Mouse (Mus musculus): ENCODE data around the gene Ttf2. TPM values are rescaled to one million over a fixed set of nuclear protein-coding genes. Genes with fewer than 3 reads are reported as not detected.

The Ttf2 gene
- polyA plus RNA-seq, 1 experiment from 2014 or later = 2.7 TPM

- TF ChIP-seq CTCF (IDR thresholded peaks at IDR 0.05; ENCODE audit: low read depth) = no peak
- no peak overlapping the region for H3K9ac ChIP-seq (ENCODE audit: low read depth, low read length)
- H3K9me3 ChIP-seq (ENCODE audit: control insufficient read depth) = no peaks in the 10 kb centered on the region
- no peaks in the 10 kb centered on the region for H3K36me3 ChIP-seq (ENCODE audit: control insufficient read depth, insufficient read depth)
- WGBS = 59% methylated on average over 11 of the region's 11 CpGs
- no peak overlapping the region for H3K27ac ChIP-seq (ENCODE audit: low read depth, low read length)
- no peaks in the 10 kb centered on the region for H3K27me3 ChIP-seq (replicated peaks; ENCODE audit: control insufficient read depth, insufficient read depth, low read length)
- H3K4me1 ChIP-seq (replicated peaks; ENCODE audit: control insufficient read depth, insufficient read depth, low read length) = no peaks in the 10 kb centered on the region
- ATAC-seq = no peak
- H3K4me2 ChIP-seq (replicated peaks; ENCODE audit: low read depth) = no peak overlapping the region
- no peak overlapping the region for H3K4me3 ChIP-seq (ENCODE audit: low read depth, low read length)
Observed at GRCm38 (mm10) chr3:100892383-100893335, 76.8 kb downstream of the Ttf2 start.

GRCm38 (mm10) chr3:100890406-100890805 lies 79.1 kb downstream of the Ttf2 start:
- no peaks in the 10 kb centered on the region for H3K9me3 ChIP-seq (ENCODE audit: control insufficient read depth)
- no peak overlapping the region for H3K4me2 ChIP-seq (replicated peaks; ENCODE audit: low read depth)
- no peak for ATAC-seq
- H3K4me3 ChIP-seq (ENCODE audit: low read depth, low read length) = no peak overlapping the region
- no peak for TF ChIP-seq CTCF (IDR thresholded peaks at IDR 0.05; ENCODE audit: low read depth)
- no peaks in the 10 kb centered on the region for H3K27me3 ChIP-seq (replicated peaks; ENCODE audit: control insufficient read depth, insufficient read depth, low read length)
- H3K36me3 ChIP-seq (ENCODE audit: control insufficient read depth, insufficient read depth) = no peaks in the 10 kb centered on the region
- H3K27ac ChIP-seq (ENCODE audit: low read depth, low read length) = no peak overlapping the region
- no peak overlapping the region for H3K9ac ChIP-seq (ENCODE audit: low read depth, low read length)
- no peaks in the 10 kb centered on the region for H3K4me1 ChIP-seq (replicated peaks; ENCODE audit: control insufficient read depth, insufficient read depth, low read length)
- 94% methylated on average over 3 of the region's 3 CpGs for WGBS

- H3K27ac ChIP-seq (ENCODE audit: low read depth, low read length) = no peak overlapping the region
- 90% methylated on average over 1 of the region's 1 CpGs for WGBS
- no peaks in the 10 kb centered on the region for H3K9me3 ChIP-seq (ENCODE audit: control insufficient read depth)
- H3K4me3 ChIP-seq (ENCODE audit: low read depth, low read length) = no peak overlapping the region
- H3K36me3 ChIP-seq (ENCODE audit: control insufficient read depth, insufficient read depth) = no peaks in the 10 kb centered on the region
- TF ChIP-seq CTCF (IDR thresholded peaks at IDR 0.05; ENCODE audit: low read depth) = no peak
- no peak overlapping the region for H3K9ac ChIP-seq (ENCODE audit: low read depth, low read length)
- no peak overlapping the region for H3K4me2 ChIP-seq (replicated peaks; ENCODE audit: low read depth)
- H3K27me3 ChIP-seq (replicated peaks; ENCODE audit: control insufficient read depth, insufficient read depth, low read length) = no peaks in the 10 kb centered on the region
- no peak for ATAC-seq
- no peaks in the 10 kb centered on the region for H3K4me1 ChIP-seq (replicated peaks; ENCODE audit: control insufficient read depth, insufficient read depth, low read length)
Observed at GRCm38 (mm10) chr3:100889234-100889633, 80.2 kb downstream of the Ttf2 start.

Other genes starting within 250 kb of the Ttf2 start
- 0.08 and 0.18 TPM in 2 replicates for gene Vtcn1, start 144.2 kb downstream of the Ttf2 start, polyA plus RNA-seq (2015; fragmentation: Nextera tagmentation; extraction: Ambion mirVana)
- 1.6 TPM in 2 replicates for gene Trim45, start 47.5 kb downstream of the Ttf2 start, polyA plus RNA-seq (2015; fragmentation: Nextera tagmentation; extraction: Ambion mirVana)
- 1.0 and 1.1 TPM in 2 replicates for gene Cd101, start 59.9 kb upstream of the Ttf2 start, polyA plus RNA-seq (2015; fragmentation: Nextera tagmentation; extraction: Ambion mirVana)
- gene Ptgfrn, start 140.6 kb upstream of the Ttf2 start, polyA plus RNA-seq (2015; fragmentation: Nextera tagmentation; extraction: Ambion mirVana) = 5.6 and 6.1 TPM in 2 replicates

Data from intestine, postnatal 0 days (tissue).